Mouse (Mus musculus) adrenal gland, adult 18-20 months (tissue): Measurements from ENCODE around the gene Map1b. TPM values are rescaled to one million over a fixed set of nuclear protein-coding genes. Genes with fewer than 3 reads are reported as not detected.

ENCODE experiments used
- DNase-seq, 2 experiments: peaks; one replicate each; pipeline ENCODE4 v3.0.0; 2021 to 2022; ENCODE audit warnings: low spot score in 2 of 2
- total RNA-seq, 2 experiments: library from RNA; stranded (reverse); gene quantifications; 1 replicate in 1 of 2; 2 replicates in 1 of 2; pipeline ENCODE4 v1.2.3; 2021

Map1b gene
- total RNA-seq, 2 experiments from 2014 or later, result 78.5 to 120 TPM

- DNase-seq, result no peak
These were observed 65.1 kb downstream of the Map1b start for GRCm38 (mm10) chr13:99451276-99451675.

DNA sequence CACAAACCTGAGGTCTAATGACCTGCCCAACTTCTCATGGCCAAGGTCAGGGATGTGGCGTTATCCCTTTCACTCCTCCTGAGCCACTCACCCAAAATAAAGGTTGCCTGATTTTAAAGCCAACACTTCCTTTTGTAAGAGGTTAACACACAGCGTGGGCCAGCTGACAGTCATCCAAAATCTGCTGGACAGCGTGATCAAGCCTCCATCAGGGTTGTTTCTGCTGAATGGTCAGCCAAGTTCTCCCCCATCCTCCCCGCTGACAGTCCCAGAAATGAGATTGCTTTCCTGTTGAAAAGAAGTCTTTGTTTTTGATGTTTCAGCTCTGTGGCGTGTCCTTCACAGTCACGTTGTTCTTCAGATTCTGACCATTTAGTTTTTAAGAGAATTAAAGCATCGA lies 65.6 kb downstream of the Map1b start:
- no peak for DNase-seq

DNA sequence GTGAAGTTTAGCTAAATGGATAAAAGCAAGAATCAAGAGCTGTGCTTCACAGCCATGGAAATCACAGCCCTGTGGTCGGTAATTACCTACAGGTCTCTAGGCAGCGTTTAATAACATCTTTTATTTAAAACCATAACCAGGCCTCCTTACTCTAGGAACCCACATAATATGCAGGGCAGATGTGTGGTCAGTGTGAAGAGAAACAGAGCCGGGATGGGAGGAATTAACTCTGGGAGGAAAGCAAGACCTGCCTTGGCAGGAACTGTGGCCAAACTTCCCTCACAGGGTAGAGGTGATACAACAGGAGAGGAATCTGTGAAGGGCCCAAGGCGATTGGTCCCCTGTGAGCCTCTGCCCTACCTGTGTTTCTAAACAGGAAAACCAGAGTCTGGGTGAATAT lies 66.8 kb downstream of the Map1b start:
- DNase-seq, result no peak

GRCm38 (mm10) chr13:99448278-99448677 lies 68.1 kb downstream of the Map1b start:
- no peak for DNase-seq

- DNase-seq, result peak in 1 of 2 experiments; percentile 30
These were observed 68.7 kb downstream of the Map1b start for GRCm38 (mm10) chr13:99447403-99448199.

- DNase-seq, result no peak
These were observed 69.3 kb downstream of the Map1b start for GRCm38 (mm10) chr13:99447002-99447401.

- DNase-seq, result no peak
These were observed 71.5 kb downstream of the Map1b start for GRCm38 (mm10) chr13:99444880-99445279.

DNA sequence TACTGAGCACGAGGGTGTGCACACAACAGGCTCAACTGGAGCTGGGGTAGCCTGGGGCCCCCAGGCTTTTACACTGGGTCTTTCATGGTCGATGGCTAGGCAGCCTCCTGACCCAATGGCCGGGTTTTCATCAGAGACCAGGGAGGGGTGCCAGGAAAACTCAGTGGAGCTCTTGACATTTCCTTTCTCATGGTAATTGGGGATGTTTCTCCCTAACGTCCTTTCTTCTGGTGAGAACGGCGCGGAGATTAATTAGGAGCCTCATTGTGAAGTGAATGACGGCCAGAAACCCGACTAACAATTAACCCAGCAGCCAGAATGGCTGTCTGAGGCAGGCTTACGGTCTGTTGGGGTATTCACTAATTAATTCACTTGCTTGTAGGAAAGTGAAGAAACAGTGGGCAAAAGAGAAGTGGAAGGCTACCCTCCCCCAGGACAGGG lies 71.9 kb downstream of the Map1b start:
- DNase-seq, result no peak

- no peak for DNase-seq
These were observed 72.7 kb downstream of the Map1b start for GRCm38 (mm10) chr13:99443484-99444175.

DNA sequence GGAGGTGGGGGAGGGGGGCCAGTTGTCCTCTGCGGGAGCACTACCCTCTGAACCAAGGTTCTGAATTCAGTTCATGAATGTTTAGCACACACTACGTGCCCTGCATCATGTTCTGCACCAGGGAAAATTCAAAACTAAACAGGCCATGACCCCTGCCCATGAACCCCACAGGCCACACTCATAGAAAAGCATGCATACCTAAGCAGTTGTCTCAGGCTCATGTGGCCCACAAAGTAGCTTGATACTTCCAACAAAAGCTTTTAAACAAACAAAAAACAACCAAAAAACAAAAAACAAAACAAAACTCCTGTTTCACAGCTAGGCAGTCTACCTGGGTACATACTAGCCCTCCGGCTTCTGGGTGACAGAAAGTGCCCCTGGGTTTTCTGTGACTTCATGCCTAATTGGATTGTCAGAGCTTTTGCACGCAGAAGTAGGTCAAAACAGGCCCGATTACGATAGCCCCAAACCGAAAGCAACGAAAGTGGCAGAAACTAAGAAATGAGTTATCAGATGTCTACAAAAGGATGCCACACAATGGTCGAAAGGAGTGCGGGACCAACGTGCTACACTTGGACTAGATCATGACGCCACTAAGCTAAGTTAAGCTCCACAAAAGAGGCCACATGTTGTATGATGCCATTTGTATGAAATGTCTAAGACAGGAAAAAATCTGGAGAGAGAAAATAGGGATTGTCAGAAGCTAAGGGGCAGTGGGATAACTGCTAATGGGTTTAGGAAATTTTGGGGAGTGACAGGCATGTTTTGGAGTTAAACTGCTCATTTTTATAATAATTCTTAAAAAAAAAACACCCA lies 73.7 kb downstream of the Map1b start:
- DNase-seq, result no peak

DNA sequence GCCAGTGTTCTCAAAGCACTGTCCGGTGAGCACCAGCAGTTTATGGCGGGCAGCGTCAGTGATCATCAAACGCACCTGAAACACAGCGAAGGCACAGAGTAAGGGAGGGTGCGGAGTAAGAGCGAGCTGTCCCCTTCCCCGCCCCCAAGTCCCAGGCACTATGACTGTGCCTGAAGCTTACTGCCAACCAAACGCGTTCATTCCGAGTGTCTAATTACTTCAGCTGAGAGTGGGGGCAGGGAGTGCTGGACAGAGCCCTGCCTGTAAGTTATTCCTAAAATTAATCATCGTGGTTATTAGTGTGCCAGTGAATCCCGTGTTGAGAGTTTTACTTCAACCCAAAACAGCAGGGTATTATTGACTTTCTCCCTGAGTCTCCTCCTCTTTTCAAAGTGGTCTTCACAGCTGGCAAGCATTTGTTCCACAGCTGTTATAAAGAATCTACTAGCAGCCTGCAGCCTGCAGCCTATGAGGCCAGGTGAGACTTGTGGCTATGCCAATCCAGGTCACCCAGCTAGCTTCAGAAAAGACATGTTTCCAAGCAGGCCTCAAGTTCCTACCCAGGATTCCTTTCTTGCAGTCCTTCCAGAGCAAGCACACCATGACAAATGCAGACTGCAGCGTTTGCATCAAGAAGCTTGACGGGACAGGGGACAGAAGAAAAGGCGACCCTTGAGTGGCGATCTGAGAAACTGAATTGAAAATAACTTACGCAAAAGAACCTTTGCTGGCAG lies 74.5 kb downstream of the Map1b start:
- DNase-seq, result no peak

DNA sequence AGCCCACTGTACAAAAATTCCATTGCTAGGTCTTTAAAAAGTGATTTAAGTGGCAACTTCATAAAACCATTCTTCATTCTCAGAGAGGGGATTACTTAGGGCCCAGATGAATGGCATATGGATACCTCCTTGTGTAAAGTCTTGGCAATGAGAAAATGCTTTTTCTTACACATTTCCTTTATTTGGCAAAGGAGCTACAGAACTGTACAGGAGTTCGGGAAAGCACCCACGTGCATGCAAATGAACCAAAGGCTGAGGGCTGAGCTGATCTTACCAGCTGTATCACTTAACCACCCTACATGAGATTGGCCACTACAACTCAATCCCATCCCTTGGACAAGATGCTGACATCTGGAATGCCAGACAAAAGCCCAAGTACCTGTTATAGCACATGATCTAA lies 76.1 kb downstream of the Map1b start:
- no peak for DNase-seq

- no peak for DNase-seq
These were observed 77.0 kb downstream of the Map1b start for GRCm38 (mm10) chr13:99439357-99439756.

DNA sequence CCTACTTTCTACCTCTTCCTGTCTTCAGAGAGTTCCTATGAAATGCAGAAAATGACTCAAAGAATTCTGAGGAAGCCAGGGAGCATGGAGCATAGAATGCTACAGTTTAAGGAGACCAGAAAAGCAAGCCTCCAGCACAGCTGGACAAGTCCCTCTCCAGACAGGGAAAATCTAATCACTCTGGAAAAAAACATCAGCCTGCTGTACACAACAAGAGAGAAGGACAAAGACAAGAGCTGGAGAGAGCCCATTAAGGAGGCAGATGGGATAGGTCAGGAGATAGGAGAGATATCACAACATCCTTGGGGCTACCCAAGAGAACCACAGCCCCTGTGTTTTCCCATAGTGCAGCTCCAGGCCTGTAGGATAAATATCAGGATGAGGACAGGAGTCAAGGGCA lies 79.3 kb downstream of the Map1b start:
- no peak for DNase-seq

GRCm38 (mm10) chr13:99434494-99434893 lies 81.8 kb downstream of the Map1b start:
- DNase-seq, result no peak

DNA sequence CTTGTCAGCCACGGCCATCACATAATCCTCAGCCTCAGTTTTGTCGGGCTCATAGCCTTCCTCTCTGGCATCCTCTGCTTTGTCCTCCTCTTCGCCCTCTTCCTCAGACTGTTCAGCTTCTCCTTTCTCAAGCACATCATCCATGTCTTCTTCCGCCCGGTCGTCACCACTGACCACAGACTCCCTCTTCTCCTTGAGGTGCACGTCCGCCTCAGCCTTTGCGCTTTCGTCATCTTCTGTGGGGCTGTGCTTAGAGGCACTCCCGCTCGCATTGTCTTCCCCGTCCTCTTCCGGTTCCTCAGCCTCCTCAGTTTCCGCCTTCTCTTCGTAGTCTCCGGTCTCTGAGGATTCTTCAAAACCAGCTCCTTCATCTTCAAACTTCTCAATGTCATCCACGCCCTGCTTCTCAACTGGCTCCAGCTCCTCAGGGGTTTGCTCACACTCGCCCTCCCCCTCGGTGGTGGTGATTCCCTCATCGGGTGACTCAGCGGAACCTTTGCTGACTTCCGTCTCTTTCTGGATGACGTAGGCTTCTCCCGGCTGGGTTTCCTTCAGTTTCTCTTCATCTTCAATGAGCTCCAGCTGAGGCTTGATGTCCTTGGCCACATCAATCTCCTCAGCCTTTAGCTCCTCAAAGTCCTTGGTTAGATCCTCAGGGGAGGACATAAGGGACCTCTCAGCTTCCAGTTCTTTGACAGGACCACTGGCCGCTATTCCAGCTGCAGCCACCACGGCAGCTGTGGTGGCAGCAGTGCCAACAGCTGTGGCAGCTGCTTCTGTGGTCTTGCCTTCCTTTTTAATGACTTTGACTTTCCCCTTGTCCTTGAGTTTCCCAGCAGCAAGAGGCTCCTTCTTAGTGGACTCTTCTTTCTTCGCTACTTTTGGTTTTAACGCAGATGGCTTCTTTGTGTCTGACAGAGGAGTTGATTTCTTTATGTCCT lies 83.0 kb downstream of the Map1b start:
- DNase-seq, result no peak

- DNase-seq, result no peak
These were observed 92.8 kb downstream of the Map1b start for GRCm38 (mm10) chr13:99423581-99423980.

- no peak for DNase-seq
These were observed 99.7 kb downstream of the Map1b start for GRCm38 (mm10) chr13:99416601-99417000.

- DNase-seq, result no peak
These were observed 102.0 kb downstream of the Map1b start for GRCm38 (mm10) chr13:99414352-99414742.
